Mouse (Mus musculus) ovary, postnatal 10 days (tissue): ENCODE data around the gene Krtap28-13.

ENCODE experiments used
- DNase-seq: peaks from one replicate; pipeline ENCODE4 v3.0.0; 2022; ENCODE audit warnings: low spot score

The Krtap28-13 gene

DNA sequence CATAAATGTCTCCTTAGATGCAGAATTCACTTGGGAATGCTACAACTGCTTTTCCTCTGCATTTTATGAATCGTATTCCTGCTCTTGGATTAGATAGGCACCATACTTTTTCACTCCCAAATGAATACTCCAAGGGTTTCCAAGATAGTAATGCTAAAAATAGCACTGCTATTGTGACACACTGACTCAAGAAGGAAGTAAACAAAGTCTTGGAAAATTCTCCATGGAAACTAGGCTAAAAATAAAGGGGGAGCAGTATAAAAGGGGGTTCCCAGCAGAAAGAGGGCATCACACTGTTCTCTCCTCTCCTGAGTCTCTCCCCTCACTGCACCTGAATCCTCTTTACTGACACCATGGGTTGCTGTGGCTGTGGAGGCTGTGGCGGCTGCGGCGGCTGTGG lies at the start of gene Krtap28-13:
TSS of gene Krtap28-13 (plus strand) at position 288 of the 400 bp plus-strand sequence.
- DNase-seq, result no peak

DNA sequence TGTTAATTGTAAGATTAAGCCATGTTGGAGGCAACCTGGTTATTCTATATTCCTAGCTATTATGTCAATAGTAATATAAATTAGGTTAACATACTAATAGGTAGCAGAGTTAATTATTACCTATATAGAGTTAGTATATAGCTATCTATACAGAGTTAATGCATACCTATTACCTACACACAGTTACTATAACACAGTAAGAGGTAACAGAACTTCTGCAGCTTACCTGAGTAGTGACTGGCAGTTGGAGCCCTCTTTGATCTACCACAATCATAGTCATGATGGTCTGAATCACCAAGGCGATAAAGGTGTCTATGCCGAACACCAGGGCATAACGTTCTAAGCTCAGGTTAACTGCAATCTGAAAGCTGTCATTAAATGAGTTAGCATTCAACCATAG lies 46.3 kb upstream of the Krtap28-13 start:
- no peak for DNase-seq

DNA sequence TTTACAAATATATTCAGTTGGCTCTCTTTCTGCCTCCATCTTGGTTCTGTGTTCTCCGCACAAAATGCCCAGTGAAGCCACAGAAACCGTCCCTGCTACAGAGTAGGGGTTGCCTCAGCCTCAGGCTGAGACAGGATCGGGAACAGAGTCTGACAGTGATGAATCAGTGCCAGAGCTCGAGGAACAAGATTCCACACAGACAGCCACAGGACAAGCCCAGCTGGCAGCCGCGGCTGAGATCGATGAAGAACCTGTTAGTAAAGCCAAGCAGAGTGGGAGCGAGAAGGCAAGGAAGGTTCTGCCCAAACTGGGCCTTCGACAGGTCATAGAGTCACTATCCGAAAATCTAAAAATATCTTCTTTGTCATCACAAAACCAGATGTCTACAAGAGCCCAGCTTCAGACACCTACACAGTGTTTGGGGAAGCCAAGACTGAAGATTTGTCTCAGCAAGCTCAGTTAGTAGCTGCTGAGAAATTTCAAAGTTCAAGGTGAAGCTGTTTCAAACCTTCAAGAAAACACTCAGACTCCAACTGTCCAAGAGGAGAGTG lies 45.3 kb upstream of the Krtap28-13 start:
- no peak for DNase-seq

DNA sequence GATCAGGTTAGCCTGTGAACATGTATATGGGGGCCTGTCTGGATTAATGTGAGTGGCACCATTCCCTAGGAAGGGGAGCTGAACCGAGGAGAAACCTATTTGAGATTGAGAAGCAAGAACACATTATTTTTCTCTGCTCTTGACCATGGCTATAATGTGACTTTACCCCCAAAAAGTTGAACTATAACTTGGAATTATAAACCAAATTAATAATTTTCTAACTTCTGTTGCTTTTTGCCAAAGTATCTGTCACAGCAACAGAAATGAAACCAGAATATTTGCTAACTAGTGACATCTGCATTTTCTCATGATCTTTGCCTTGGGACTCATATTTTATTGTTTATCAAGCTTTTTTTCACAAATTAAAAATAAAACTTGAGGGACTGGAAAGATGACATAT lies 44.2 kb upstream of the Krtap28-13 start:
- DNase-seq, result no peak

DNA sequence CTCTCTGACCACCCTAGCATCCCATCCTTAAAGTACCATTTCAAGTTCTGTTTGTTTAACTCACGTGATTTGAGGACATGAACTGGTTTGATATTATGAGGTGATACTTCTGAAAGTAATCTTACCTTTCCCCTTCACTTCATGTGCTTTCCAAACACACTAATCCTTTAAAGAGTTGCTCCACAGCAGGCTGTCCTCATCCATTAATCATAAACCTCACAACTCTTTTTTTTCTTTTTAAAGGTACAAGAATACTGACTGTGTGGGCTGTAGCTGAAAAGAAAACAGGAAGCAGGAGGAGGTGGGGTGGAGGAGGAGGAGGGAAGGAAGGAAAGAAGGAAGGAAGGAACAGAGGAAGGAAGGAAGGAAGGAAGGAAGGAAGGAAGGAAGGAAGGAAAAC lies 28.8 kb upstream of the Krtap28-13 start:
- DNase-seq, result no peak

DNA sequence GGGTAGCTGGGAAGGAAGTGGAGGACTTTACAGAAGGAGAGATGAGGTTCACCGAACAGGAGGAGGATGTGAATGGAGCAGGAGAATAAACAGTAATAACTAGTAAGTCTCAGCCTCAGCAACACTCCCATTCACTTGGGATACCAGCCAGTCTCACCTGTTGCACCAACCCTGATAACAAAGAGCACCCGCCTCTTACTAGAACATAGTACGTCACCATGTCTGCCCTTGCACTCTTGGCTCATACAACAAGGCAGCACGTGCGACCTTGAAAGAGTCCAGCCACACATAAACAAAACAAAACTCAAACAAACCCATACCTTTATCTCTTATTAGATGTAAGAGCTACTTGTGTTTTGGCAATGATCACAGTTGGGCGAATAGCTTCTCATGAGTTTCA lies 28.2 kb upstream of the Krtap28-13 start:
- no peak for DNase-seq

DNA sequence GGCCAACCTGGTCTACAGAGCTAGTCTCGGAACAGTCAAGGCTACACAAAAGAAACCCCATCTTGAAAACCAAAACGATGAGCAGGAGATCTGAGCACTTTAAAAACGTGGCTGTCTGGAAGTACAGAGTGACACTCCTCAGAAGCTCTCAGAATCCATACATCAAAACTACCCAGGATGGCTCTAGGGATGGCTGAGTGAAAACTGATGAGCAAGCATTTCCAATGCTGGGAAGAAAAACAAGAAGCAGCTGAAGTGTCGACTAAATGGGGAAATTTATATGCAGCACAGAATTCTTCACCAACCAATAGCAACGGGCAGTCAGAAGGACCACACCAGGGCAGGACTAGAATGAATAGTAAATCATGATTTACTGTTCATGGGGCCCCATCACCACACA lies 26.2 kb upstream of the Krtap28-13 start:
- no peak for DNase-seq

DNA sequence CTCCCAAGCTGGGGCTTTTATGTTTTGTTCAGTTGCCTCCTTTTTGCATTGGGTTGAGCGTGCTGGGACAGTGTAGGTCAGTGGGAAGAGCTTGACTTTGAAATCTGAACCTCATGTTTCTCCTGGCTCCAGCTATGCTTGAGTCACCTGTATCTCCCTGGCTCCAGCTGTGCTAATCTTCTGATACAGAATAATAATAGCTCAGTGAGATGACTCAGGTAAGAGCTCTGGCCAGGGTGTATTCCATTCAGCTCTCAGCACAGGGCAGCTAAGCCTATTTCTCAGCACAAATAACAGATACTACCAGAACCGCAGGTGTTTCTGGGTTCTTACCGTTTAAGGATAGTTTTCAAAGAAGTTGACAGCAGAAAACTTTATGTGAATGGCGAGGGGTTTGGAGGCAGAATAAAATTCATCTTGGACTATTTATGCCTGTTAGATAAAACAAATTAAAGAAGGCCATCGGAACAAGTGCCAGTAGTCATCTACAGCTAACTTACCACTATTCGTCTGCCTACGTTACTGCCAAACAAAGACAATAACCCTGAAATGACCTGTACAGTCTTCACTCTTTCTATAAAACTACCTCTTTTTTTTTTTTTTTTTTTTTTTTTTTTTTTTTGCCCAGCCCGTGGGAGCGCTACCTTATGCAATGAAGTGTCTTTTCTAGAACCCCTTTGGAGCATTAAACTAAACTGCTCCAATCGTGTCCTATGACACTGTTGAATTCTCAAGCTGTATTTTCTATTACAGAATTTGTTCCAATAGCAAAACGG lies 23.6 kb upstream of the Krtap28-13 start:
- no peak for DNase-seq

DNA sequence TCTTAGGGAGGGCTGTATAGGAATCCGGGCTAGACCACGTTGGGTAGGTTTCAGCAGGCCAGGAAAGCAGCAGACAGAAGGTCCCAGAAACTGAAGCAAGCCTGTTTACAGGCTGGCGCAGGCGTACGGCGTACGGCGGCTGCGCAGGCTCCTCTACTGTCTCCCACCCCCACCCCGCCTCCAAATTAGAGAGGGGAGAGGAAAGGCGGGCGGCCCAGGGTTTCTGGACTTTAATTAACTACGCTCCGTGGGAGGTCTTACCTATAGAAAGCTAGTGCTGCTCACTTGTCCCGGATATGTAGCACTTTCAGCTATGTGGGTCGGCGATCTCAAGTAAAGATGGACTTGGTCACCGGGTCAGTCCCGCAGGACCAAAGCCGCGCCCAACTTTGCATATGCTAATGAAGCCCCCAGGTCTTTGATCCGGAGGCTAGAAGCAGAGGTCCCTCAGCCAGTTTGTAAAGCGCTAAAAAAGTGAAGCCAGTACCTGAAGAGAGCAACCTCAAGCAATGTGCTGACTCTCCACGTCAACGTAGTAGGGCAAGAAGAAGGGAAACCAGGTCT lies 22.5 kb upstream of the Krtap28-13 start, which contains the start of gene Slc19a3:
TSS of gene Slc19a3 (minus strand) at position 340 of the 564 bp plus-strand sequence.
- DNase-seq, result peak; percentile 13

DNA sequence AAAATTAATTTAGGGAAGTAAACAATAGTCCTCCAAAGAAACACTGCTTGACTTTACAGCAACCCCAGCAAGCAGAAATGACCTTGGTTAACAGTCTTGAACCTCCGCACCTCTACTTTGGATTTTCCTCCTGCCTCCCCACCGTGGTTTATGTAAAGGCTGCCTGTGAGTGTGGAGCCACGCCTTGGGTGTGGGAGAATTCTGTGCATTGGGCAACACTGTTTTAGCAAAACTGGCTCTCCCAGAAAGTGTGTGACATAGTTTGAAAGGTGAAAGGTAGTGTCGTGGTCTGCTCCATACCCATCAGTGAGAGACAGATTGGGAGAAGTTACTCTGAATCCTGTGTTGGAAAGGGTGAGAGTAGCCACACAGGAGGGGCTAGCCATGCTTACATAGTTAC lies 21.6 kb upstream of the Krtap28-13 start:
- DNase-seq, result no peak

DNA sequence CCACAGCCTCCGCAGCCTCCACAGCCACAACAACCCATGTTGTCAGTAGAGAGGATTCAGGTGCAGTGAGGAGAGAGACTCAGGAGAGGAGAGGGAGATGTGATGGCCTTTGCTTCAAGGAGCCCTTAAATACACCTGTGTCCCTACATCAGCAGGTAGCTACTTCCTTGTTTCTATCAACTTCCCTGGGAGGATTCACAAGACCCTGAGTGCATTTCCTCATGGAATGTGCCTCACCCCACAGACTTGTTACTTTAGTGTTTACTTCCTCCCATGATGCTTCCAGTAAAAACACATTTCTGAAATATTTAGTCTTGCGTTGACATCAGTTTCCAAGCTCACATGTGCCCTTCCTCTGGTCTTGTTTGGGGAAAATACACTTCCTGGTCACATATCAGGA lies 18.4 kb upstream of the Krtap28-13 start, which contains the start of gene Krtap28-10:
TSS of gene Krtap28-10 (minus strand) at position 101 of the 400 bp plus-strand sequence.
- no peak for DNase-seq

DNA sequence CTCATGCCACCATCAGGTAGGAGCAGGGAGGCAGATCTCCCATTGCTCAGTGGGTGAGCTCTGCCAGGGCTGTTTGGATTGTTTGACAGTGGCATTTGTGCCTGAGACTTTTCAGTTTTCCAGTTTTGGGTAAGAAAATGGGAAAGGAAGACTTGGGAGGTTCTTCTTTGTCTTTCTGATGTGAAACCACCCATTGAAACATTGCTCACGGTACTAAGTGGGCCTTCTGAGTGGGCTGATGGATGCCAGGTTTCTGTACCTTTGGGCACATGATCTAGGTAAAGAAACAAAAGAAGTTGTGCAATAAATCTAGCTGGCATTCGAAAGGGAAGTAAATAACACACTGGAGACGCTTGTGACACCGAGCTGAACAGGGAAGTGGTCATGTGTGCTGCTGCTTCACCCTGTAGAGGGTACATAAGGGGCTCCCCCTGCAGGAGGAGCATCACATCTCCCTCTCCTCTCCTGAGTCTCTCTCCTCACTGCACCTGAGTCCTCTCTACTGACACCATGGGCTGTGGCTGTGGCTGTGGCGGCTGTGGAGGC lies 15.8 kb upstream of the Krtap28-13 start, which contains the start of gene Gm47969:
TSS of gene Gm47969 (plus strand) at position 51 of the 546 bp plus-strand sequence.
- DNase-seq, result no peak

DNA sequence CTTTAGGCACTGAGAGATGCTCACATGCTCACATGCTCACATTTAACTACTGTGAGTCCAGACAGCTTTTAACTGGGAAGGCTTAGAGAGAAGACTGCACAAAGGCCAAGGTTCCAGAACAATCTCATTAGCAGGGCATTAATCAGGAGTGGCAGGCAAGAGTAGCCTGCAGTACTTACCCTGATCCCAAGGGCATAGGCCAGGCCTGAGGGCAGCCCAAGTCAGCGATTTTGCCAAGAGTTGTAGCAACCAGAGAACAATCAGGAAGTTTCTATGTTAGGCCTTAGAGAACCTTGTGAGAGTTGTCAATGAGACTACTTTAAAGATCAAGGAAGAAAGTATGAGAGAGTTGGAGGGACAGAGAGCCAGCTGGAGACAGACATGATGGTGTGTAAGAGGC lies 2.2 kb upstream of the Krtap28-13 start:
- DNase-seq, result no peak

DNA sequence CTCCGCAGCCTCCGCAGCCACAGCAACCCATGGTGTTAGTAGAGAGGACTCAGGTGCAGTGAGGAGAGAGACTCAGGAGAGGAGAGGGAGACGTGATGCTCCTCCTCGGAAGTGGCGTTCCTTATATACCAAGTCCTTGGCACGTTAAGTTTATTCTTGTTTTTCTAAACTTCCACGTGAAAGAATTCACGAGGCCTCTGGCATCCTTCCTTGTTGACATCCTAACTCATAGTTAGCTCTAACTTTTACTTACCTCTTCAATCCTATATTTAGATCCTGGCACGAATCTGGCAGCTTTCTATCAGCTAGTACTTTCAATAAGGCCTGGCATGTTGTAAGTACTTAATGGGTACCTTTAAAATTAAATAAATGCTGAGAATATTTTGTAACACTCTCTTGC lies 1.5 kb upstream of the Krtap28-13 start, which contains the start of gene A030005K14Rik:
TSS of gene A030005K14Rik (minus strand) at position 101 of the 400 bp plus-strand sequence.
- DNase-seq, result no peak

DNA sequence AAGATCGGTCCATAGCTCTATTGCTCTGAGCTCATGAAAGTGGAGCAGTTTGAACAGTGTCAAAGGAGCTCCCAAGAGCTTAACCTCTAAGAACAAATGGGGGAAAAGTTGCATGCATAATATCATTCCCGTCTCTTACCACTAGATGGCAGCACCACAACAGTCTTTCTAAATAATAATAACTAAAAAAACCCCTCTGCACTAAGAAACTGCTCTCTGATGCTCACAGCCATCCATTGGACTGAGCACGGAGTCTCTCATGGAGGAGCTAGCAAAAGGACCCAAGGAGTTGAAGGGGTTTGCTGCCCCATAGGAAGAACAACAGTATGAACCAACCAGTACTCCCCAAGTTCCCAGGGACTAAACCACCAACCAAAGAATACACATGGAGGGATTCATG lies 4.1 kb downstream of the Krtap28-13 start:
- no peak for DNase-seq

DNA sequence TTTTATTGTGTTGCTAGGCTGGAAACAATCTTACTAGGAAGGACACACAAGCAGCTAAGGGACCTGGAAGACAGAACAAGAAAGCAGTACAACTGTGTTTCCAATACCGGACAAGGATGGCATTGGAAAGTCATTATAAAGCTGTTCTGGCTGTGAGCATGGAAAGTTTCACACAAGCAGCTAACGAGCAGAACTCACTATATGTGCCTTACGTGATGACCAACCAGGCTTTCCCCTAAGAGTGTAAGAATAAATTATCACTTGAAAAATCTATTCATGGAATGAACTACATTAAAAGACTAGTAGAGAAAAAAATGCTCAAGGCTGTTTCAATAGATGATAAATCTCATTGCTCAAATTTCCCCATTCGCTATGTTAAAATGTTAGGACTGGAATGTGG lies 5.8 kb downstream of the Krtap28-13 start:
- DNase-seq, result no peak

DNA sequence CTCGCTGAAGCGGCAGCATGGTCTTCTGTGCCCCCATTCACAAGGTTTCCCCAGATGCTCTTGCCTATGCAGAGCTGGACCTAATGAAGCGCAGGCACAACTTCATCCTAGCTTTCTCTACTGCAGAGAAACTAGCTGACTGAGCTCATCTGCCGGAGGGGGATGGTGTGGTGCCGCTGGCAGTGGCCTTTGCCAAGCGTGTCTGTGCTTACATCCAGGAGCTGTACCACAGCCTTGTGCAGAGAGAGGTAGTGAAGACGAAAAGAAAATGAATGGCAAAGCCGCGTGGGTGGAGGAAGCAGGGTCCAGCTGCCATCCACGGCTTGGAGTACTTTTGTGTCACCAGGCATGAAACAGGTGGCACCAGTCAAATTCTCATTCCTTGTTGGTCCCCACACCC lies 6.5 kb downstream of the Krtap28-13 start:
- DNase-seq, result no peak

DNA sequence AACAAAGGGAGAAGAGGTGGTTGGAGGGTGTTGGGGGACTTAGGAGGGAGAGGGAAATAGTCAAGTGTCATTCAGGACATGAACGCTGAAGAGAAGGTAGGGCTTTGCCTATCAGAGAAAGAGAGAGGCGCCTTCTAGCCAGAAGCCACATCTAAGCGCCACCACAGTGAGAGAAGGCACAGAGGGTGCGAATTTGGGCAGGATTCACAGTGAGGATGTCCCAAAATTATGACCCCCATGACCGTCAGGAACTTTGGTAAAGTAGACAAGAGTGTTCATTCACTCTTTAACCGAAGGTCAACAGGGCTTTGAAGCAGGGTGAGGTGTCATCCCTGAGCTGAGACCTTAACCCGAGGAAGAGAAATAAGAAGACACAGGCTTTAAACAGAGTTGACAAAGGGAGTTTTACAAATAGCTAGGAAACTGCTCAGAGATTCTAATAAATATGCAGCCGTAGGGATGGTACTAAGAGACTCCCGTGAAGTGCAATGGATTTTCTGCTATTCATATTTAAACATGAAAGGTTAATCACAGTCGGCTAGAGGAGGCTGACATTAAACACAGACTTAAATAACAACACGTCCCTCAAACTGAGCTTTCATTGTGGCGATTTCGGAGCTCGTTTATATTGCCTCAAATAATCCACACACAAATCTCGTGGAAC lies 14.9 kb downstream of the Krtap28-13 start:
- no peak for DNase-seq

DNA sequence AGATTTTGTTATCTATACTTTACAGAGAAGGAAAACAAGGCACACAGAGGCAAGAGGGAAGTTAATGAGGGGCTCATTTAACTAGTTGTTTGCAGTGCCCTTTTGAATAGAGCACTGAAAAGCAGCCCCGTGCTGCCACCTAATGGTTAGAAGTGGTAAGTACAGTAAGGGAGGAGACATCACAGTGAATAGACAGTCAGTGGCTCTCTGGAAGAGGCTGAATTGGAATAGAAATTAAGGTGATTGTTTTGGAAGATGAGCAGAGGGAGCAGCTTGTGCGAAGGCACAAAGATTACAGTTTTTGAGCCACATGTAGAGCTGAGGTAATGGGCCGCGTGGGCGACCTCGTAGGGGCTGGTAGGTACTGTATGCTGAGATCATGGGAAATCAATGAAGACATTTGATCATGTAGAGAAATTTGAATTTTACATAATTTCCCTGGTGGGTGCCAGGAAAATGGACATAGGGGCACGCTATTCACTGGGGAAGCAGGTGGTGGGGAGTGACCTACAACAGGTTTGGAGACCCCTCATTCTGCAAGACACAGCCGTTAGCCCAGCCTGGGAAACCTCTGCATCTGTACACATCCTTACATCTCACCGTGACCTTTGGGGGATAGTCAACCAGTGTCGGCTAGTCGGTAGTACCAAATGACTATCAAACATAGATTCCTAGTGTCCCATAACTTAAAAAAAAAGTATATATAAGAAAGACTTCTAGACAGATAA lies 15.6 kb downstream of the Krtap28-13 start:
- no peak for DNase-seq

DNA sequence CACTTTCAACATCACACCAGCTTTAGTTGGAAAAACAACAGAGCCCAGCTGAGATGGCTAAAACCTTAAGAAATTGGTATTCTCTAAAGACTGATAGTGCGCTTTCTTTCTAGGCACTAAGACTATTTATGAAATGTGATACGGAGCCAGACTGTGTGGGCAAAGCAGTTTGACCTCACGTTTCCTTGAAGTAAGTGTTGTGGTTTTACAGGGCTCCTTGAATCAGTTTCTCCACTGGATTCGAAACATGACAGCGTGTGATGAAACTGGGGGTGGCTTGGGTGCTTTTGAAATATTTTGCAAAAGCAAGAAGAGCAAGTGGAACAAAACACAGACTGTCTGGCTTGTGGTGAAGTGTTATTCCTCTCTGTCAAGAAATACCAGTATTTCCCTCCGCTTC lies 16.3 kb downstream of the Krtap28-13 start:
- no peak for DNase-seq

DNA sequence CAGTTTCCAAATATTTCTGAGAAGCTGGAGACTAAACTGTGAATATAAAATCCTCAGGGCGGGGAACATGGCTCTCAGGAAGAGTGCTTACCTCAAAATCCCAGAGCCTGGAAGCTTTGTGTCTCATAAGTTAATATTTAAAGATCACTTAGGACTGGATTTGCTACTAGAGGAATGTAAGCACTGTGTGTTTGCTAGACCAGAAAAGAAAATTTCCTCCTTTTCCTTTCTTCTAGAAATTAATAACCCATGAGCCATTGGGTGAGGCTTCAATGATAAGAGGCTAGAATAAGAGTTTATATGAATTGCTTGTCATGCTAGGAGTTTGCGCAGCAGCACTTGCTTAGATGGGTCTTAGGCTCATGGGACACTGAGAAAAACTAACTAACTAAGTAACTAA lies 24.1 kb downstream of the Krtap28-13 start:
- DNase-seq, result no peak

DNA sequence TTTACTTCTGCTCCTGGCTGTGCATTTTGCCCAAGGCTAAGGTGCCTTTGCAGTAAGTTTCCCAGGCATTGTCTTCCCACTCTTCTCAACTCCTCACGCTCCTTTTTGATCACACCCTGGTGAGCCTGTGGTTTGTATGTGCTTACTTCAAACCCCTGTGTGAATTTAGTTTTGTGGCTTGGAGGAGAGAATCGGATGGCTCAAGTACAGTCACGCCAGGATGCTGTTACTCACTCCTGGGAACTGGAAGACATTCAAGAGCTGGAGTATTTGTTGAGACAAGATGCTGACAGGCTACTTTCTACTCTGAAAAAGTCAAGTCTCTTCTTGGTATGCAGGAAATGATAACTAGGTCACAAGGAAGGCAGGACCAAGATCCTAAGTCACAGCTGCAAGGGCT lies 30.5 kb downstream of the Krtap28-13 start:
- DNase-seq, result no peak
